Mouse (Mus musculus) Patski (cell line): Measurements from ENCODE around the gene Obscn. TPM values are rescaled to one million over a fixed set of nuclear protein-coding genes. Genes with fewer than 3 reads are reported as not detected.

ENCODE experiments used
- ATAC-seq: fragments of 100-300 bp; one replicate; pipeline ENCODE4 v1.8.0; 2021
- CTCF ChIA-PET: fragments of 350-600 bp; sonication (Branson Sonifier 250); formaldehyde crosslinking; loops from one replicate; lab custom pipeline; 2022; ENCODE audit warnings: inconsistent platforms; lab: Charles Lee
- POLR2A ChIA-PET: fragments of 350-600 bp; sonication (Branson Sonifier 250); formaldehyde crosslinking; loops from one replicate; lab custom pipeline; 2022; ENCODE audit warnings: antibody characterized with exemption, inconsistent platforms; lab: Charles Lee
- DNase-seq: peaks from one replicate; pipeline ENCODE4 v3.0.0-alpha.2; 2011; ENCODE audit warnings: low read depth, low spot score
- H3K27me3 ChIP-seq: fragments of 371-371 bp; one replicate; pipeline ENCODE4 v1.5.1; 2021
- CTCF ChIP-seq: fragments of 100-300 bp; IDR thresholded peaks from one replicate; pipeline ENCODE4 v1.5.1; 2021
- in situ Hi-C: fragments of 300-500 bp; cut with MboI; formaldehyde crosslinking; loops from 3 replicates; pipeline ENCODE4 v1.11.1; 2018; ENCODE audit warnings: low pct_unique_long_range_greater_than_20kb, mixed read lengths
- polyA plus RNA-seq: library from polyadenylated mRNA; unstranded; gene quantifications from one replicate; pipeline ENCODE4 v1.2.3, GENCODE M21; 2021

Gene Obscn
- polyA plus RNA-seq, 1 experiment from 2014 or later = 0.06 TPM

DNA sequence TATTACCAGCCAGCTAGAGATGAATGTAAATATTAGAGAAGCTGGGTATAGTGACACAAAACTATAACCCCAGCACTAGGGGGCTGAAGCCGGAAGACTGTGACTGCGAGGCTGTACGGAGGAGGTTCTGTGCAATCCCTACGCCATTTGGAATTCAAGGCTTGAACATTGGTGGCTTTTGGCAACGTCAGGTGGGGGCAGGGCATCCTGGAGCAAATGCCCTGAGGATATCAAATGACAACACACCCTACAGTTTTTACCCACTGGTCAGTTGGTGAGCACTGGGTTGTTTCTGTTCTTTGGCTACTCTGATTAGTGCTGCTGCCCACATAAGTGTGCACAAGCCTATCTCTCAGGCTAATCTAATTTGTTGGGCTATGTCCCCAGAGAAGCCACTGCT lies 6.8 kb upstream of the Obscn start:
- in situ Hi-C loops = no loop called here
- POLR2A ChIA-PET = no interaction called here
- DNase-seq (no peak), ATAC-seq (no peak)
- TF ChIP-seq CTCF = no peak
- no peaks in the 10 kb centered on the region for H3K27me3 ChIP-seq
- CTCF ChIA-PET = no interaction called here

DNA sequence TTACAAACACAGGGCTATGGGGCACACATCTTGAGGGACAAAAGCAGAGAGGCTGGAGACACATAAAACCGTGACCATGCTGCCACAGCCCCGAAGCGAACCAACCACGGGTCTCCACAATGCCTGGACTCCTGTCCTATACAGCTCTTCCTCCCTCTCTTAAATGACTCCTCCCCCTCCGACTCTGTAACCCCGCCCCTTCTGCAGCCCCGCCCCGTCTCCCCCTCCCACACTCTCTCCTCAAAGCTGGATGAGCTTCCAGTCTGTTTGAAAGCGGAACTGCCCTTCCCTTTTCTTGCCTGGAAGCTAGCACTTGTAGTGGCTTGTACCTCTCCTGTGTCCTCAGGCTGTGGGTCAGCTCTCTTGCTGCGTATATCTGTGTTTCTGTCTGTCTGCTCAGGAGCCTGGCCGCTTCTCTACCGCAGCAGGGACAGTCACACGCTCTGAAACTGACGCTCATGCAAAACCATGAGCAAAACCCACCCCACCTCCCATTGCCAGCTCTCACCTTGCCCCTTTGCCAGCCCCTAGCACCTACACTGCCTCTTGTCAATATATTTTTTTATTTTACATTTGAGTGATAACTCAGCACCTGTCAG lies 5.7 kb upstream of the Obscn start:
- ChIA-PET CTCF (interaction anchor here (0.8 to 2.5 kb wide), 2 partner anchors 10 to 43 kb away, joined by 3 to 6 read pairs; no protein-coding TSS in a partner anchor), POLR2A (no interaction called here)
- in situ Hi-C loops = no loop called here
- no peak for DNase-seq
- no peak for TF ChIP-seq CTCF
- ATAC-seq = no peak
- H3K27me3 ChIP-seq = no peaks in the 10 kb centered on the region

DNA sequence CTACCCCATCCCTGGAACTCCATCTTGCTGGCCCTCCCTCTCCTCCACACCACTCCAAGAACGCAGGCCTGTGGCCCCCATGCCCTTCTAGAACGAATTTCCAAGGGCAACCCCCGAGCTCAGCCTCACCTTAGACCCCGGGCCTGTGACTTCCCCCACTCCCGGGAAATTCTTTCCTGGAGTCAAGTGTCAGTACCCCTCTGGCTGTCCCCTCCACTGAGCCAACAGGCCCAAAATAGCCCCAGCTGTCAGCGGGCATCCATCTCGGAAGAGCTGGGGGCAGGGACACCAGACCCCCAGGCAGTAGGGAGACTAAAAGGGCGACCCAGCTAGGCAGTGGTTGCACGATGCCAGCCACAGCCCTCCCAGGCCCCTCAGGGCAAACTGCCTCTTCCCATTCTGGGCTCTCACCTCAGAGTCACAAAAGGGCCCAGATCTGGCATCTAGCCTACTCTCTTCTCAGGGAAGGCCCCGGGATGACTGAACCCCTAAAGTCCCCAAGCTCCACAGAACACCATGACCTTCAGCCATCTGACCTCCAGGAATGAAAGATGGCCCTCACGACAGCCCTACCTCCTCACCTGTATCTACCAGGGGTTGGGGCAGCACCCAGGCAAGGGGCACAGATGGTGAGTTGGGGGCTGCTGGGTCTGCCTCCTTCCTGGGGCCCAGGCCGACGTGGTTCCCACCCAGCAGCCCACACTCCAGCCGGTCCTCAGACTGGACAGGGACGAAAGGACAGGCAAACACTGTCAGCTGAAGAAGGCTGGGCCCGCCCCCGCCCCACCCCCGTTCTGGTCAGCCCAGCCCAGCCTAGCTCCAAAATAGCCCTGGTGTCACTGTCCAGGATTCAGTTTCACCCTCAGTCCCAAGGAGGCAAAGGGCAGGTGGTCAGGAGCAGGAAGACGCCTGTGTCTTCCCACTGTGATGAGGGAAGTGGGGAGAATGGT lies 2.6 kb upstream of the Obscn start:
- DNase-seq = no peak
- POLR2A ChIA-PET = no interaction called here
- peaks cover 9% of the 10 kb centered on the region for H3K27me3 ChIP-seq
- TF ChIP-seq CTCF = no peak
- CTCF ChIA-PET = interaction anchor here (1.2 kb wide), 1 partner anchor 40 kb away, joined by 3 read pairs; no protein-coding TSS in a partner anchor
- in situ Hi-C loops = no loop called here
- no peak for ATAC-seq

DNA sequence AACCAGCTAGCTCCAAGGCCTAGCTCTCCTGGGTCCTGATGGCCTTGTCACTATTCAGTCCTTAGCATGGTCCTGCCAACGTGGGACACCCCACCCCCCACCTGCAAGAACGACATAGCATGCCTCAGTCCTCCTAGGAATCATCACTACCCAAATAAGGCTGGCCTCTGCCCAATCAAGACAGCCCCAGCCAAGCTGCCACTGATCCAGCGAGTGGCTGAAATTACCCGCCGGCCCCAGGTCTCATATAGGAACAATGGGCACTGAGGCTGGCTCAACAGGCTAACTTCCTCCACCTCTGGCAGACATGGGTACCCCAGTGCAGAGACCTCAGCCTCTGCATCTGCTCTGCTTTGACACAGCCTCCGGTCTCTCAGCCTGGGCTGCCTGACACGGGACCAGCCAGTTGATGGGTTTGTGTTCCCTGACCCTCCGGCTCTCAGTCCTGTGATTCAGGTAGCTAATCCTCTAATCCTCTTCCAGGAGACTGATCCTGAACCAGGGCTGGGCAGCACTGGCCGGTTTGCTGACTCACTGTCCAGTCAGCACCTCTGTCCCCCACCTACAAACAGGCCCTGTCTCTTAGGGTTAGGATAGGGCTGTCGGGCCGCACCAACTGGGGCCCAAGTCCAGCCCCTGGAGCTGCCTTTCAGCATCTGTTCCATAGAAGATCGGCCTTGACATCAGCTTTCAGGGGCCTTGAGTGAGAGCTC lies 948 bp upstream of the Obscn start:
- peaks cover 9% of the 10 kb centered on the region for H3K27me3 ChIP-seq
- TF ChIP-seq CTCF = no peak
- DNase-seq (peak; percentile 17), ATAC-seq (no peak)
- in situ Hi-C loops = no loop called here
- ChIA-PET POLR2A (no interaction called here), CTCF (no interaction called here)

DNA sequence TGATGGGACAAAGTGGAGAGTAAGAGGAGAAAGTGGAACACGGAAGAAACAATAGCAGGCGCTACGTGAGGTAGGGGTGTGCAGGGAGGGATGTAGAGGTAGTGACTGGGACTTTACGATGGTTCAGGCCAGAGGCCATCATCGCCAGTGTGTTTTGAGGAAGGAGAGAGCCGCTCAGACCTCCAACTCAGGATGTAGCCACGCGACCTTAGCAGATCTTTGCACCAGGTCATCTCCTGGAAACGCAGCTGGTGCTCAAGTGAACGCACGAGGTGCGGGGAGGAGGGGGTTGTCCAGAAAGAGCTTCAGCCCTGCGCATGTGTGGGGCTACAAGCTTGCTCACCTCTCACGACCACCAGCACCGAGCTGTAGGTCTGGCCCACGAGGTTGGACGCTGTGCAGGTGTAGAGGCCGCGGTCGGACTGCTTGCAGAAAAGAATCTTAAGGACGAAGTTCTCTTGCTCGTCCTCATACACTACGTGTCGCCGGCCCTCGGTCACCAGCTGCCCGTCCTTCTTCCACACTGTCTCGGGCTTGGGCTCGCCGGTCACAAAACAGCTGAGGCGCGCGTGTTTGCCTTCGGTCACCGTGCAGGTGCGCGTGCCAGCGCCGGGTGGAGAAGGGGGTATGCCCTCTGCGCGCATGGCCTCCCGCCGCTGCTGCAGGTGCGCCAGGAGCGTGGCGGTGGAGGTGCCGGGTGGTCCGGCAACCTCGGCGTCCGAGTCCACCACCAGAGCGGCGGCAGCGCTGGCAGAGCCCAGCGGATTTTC lies 966 bp downstream of the Obscn start:
- no peak for ATAC-seq
- DNase-seq = no peak
- H3K27me3 ChIP-seq = peaks cover 15% of the 10 kb centered on the region
- in situ Hi-C loops = no loop called here
- ChIA-PET POLR2A (no interaction called here), CTCF (no interaction called here)
- no peak for TF ChIP-seq CTCF

DNA sequence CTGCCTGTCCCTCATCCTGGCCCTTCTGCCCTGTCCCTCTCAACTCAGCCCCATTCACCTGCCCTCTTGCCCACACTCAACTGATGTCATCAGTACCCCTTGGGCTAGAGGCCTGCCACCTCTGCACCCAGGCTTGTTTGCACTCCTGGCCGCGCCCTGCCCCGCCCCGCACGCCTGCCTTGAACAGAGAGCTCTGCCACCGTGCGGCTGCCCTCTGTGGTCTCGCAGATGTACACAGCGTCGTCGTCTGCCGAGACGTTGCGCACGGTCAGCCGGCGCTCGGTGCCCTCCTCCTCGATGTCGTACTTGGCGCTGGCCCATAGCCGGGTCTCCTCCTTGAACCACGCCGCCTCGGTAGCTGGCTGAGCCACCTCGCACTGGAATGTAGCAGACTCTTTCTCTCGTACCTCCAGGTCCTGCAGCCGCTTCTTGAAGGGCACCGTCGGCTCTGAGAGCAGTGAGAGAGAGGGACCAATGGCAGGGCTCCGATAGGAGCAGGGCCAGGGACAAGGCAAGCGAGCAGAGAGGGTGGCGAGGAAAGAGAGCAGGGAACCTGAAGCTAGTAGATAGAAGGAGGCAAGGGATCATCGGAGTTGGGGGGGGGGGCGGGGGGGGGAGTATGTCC lies 1.7 kb downstream of the Obscn start:
- TF ChIP-seq CTCF = no peak
- no peak for ATAC-seq
- H3K27me3 ChIP-seq = peaks cover 15% of the 10 kb centered on the region
- no peak for DNase-seq
- in situ Hi-C loops = no loop called here
- ChIA-PET POLR2A (no interaction called here), CTCF (no interaction called here)

DNA sequence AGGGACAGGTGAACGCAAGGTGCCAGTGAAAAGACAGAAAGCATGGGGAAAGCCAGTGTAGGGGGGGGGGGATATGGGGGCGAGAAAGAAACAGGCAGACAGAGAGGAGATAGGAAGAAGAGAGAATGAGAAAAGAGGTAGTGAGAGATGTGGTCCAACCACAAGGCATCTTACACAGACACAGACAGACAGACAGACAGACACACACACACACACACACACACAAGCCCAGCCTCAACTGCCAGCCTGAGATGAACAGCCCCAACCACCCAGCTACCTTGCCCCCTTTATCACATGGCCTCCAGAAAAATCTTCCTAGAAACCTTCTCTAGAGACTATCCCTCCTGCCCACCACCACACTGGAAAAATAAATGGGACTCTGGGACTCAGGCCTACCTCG lies 4.1 kb downstream of the Obscn start:
- ATAC-seq = no peak
- DNase-seq = no peak
- ChIA-PET POLR2A (no interaction called here), CTCF (no interaction called here)
- TF ChIP-seq CTCF = no peak
- in situ Hi-C loops = no loop called here
- H3K27me3 ChIP-seq = peaks cover 15% of the 10 kb centered on the region

DNA sequence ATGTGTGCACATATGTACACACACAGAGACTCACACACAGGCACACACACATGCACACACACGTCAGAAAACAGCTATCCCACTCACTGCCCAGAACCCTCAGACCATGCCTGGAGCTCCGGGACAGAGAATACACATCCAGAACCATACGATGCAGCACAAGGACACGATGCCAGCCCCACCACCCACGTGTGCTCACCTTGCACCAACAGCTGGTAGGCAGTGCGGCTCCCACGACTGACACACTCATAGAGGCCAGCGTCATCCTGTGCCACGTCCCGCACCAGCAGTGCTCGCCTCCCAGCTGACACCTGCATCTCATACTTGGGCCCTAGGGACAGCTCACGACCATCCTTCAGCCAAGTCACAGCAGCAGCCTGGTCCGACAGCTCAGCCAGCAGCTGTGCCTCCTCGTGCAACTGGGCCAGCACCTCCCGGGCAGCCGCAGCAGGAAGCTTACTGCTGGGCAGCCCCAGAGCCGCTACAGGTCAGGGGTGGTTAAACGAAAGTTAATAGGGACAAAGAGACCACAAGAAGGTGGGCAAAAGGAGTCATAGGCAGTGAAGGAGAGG lies 4.8 kb downstream of the Obscn start:
- TF ChIP-seq CTCF = no peak
- in situ Hi-C loops = no loop called here
- peaks cover 15% of the 10 kb centered on the region for H3K27me3 ChIP-seq
- CTCF ChIA-PET = no interaction called here
- DNase-seq (no peak), ATAC-seq (no peak)
- POLR2A ChIA-PET = no interaction called here

DNA sequence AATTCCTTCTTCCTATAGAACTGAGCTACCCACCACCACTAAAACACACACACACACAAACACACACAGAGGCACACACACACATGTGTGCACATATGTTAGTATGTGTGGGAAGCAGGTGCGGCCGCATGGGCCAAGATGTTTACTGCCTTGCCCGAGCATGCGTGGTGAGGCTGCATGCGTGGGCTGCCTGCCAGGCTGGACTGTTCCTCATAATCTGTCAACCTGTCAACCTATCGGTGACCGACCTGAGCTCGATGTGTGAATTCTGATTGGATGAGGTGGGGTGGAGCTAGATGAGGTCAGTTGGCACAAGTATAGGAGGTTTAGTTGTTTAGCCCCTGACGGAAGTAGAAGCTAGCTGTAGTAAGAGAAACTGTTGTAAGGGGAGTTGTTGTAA lies 5.4 kb downstream of the Obscn start:
- in situ Hi-C loops = no loop called here
- ChIA-PET POLR2A (no interaction called here), CTCF (no interaction called here)
- TF ChIP-seq CTCF = no peak
- peaks cover 12% of the 10 kb centered on the region for H3K27me3 ChIP-seq
- DNase-seq (no peak), ATAC-seq (no peak)
